Mouse (Mus musculus) layer of hippocampus, adult 11-12 months (tissue): ENCODE results near the gene Wdr25.
"Not testable (repeated sequence)": the region's sequence is repeated elsewhere in the genome, so short reads cannot be mapped to it uniquely, and the experiment has no call there.

Experiments
- DNase-seq: peaks from one replicate; pipeline ENCODE4 v3.0.0; 2022; ENCODE audit warnings: low spot score

Gene Wdr25

DNA sequence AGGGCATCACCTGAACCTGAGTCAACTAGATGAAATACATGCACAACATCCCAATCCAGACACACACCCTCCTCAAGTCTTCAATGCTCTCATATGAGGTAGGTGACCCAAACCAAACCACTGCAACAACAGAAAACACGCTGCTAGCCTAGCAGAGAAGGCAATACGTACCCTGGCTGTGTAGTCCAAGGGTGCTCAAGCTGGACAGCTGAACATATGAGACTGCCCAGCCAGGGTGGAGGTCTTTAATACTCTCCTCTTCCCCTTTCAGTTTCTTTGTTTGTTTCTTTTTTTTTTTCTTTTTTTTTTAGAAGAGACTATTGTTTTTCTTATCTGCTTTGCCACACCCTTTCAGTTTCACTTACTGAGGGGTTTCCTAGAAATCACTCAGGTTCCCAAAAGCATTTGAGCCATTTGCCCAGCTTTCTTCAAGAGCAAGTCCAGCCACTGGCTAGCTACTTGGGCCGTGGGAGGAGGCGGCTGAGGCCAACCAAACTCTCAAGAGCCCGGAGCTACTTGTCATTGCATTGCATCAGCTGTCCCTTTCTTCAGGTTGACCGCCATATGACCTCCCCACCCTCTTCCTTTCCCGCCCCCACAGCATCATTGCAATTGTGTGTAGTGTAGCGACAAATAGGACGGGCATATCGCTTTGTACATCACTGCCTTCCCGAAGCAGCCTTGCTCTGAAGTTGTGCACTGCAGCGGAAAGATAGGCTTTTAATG, at the start of gene Wdr25:
Gene Wdr25 (plus strand): TSS at position 643 of the 726 bp plus-strand sequence.
- no peak for DNase-seq

DNA sequence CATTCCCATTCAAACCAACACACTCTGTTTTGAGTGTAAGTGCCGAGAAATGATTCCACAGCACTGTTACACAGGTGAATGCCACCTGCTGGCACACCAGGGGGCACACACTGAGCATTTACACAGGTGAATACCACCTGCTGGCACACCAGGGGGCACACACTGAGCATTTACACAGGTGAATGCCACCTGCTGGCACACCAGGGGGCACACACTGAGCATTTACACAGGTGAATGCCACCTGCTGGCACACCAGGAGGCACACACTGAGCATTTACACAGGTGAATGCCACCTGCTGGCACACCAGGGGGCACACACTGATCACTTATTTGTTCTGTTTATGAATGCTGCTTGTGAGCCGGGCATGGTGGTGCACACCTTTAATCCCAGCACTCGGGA, 45.4 kb upstream of the Wdr25 start:
- not testable (repeated sequence) for DNase-seq

GRCm38 (mm10) chr12:108849488-108850022, 43.9 kb upstream of the Wdr25 start:
- no peak for DNase-seq

GRCm38 (mm10) chr12:108850129-108850528, 43.3 kb upstream of the Wdr25 start:
- DNase-seq, result no peak

DNA sequence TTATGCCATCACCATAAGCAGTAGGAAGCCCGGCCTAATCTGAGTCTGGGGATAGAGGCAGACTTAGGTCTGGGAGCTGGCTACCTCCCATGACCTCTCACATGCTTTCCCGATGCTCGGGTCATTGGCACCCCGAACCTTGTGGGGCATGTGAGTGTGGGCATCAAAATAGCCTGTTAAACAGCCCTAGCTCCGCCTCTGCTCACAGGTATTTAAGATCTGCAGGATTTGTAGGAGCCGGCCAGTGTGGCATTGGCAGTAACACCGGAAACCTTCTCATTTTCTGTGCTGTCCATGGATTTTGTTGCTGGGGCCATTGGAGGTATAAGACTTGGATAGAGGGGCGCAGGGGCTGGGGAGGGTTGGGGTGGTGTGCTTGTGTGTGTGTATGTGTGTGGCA, 42.5 kb upstream of the Wdr25 start:
- no peak for DNase-seq

GRCm38 (mm10) chr12:108852822-108853221, 40.6 kb upstream of the Wdr25 start:
- DNase-seq, result no peak

- DNase-seq, result no peak
Observed at GRCm38 (mm10) chr12:108855081-108855480, 38.4 kb upstream of the Wdr25 start.

DNA sequence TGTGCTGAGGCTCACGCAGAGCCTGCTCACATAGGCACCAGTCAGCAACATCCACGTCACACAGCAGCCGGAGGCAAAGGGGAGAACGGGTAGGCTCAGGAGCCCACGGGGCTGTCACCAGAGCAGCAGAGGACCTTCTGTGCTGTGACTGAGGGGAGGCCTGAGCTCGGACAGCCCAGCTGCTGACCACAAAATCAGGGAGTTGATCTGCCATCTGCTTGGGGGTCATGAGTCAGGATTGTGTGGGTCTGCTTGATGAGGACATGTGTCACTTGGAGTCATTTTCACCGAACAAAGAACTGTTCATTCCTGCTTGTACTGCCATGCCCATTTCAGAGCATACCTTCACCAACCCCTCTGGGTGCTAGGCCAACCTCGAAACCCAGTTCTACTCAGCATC, 37.2 kb upstream of the Wdr25 start:
- DNase-seq, result no peak

DNA sequence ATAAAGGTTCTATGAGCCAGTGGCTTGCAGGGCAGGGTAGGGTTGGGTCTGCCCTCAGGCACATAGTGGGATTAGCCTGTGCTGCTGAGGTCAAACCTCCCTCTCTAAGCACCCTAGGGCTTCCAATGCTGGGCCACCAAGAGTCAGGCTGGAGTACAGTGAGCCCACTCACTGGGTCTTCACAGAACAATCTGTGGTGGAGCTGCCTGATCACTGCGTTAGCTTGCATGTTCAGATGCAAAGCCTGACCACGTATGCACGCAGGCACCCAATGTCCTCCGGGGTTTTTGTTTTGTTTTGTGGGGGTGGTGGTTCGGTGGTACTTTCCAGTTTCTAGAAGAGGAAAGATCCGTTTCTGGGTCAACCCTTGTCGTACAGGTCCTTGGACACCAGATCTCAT, 36.3 kb upstream of the Wdr25 start:
- DNase-seq, result no peak

DNA sequence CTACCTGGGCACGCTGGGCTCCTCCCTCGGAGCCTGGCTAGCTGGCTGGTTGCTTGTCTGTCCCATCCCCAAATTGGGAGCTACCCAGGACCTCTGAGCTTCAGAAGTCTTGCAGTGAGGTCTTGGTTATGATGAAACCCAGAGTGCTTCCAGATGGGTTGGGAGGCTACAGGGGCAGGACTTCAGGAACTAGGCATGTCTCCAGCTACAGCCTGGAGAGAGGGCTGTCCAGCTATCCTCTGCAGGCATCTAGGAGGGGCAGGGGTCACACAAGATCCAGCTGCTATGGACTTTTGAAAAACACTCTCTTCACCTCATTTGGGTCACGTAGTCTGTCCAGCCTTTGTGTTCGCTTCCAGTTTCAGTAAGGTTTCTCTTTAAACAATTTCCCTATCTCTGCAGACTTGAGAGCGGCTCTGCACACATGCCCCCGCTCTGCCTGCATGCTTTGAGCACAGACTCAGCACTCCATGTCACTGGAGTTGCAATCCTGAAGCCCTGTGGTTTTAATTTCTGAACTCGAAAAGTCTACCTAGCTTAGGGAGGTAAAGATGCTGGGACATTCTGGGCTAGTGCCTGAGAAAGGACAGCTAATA, 35.7 kb upstream of the Wdr25 start:
- no peak for DNase-seq

DNA sequence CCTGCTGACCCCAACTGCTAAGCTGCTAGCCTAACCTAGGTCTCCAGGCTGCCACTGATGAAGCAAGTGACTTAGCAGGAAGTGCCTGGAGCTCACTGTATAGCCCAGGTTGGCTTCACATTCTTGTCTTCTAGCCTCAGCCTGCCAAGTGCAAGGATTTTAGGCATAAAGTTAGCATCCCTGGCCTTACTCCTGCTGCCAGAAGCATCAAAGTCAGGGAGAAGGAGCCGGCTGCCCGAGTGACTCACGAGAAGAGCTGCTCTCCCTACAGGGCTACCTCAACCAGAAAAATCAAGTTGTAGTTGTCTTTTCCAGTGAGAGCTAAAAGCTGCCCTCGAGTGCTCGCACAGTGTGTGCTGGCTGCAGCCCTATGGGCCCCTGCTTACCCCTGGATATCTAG, 34.9 kb upstream of the Wdr25 start:
- no peak for DNase-seq

- no peak for DNase-seq
Observed at GRCm38 (mm10) chr12:108865007-108865494, 28.4 kb upstream of the Wdr25 start.

DNA sequence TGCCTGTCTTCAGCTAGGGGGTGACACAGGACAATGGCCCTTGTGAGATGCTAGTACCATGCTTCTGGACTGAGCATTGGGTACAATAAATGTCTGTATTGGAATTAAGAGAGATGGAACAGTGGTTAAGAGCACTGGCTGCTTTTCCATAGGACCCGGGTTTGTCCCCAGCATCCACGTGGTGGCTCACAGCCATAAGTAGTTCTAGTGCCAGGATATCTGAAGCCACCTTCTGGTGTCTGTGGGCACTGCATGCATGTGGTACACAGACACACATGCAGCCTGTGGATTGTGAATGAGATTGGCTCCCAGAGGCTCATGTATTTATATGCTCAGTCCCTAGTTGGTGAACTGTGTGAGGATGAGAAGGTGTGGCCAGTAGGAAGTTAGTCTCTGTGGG, 23.9 kb upstream of the Wdr25 start:
- no peak for DNase-seq

GRCm38 (mm10) chr12:108873122-108873521, 20.3 kb upstream of the Wdr25 start:
- no peak for DNase-seq

DNA sequence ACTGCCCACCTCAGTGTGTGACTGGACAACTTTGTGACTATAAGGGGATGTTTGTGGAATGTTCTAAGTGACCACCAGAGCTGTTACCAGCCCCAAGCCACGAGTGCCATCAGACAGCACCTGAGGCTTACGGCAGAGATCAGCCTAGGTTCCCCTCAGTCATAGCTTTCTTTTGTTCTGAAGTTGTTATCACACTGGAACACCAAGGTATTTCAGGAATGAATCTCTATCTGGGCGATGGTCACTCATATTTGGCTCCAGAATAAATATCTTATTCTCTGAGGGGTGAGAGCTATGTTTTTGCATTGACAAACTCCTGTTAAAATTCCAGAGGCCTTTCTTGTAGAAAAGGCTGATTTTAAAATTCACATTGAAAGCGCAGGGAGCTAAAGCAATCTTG, 14.3 kb upstream of the Wdr25 start:
- DNase-seq, result no peak

- no peak for DNase-seq
Observed at GRCm38 (mm10) chr12:108880606-108881005, 12.8 kb upstream of the Wdr25 start.

DNA sequence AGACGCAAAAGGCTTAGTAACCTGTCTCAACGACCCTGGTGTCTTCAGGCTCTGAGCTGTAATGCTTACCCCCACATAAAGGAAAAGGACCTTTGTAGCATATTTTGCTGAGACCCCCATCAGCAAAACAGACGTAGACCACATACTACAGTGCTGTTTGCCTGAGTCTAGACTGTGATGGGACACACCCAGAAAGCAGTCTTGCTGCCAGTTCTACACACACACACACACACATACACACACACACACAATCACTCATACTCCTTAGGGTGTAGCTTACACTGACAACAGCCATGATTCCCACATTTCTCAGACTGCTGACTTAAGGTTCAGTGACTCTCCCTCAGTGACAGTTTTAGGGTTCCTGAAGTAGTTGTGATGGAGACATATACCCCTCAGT, 12.2 kb upstream of the Wdr25 start:
- no peak for DNase-seq

- DNase-seq, result no peak
Observed at GRCm38 (mm10) chr12:108882776-108883175, 10.7 kb upstream of the Wdr25 start.

DNA sequence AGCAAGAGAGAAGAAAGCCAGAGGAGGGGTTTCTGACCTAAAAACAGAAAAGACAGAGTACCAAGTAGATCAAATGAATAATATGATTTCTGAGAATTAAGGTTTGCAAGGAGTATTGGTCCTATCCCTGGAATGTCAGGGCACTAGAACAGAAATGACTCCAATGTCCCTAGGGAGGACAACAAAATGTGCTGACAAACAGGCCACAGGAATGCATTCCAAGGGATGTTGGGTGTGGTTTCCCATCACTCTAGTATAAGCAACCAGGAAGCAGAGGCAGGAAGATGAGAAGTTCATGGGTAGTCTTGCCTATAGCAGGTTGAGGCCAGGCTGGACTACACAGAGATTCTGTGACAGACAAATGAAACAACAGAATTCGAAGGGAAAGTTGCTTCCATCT, 7.5 kb upstream of the Wdr25 start:
- DNase-seq, result no peak

DNA sequence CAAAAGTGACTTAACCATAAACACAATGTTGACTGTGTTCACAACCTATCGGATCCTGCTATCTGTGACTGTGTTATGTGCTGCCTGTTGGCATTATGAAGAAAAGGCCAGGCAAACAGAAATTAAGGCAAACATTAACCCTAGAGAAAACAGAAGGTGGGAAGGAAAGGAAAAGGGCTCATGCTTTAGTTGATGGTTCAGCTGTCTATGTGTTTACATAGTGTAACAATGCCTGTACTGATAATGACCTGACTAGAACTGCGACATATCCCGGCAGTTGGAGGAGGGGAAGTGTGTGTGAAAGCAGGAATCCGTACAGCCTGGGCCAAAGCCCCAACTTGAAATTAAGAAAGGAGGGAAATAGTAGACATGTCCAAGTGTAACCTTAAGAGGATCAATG, 6.4 kb upstream of the Wdr25 start:
- DNase-seq, result no peak

- DNase-seq, result no peak
Observed at GRCm38 (mm10) chr12:108888632-108889031, 4.8 kb upstream of the Wdr25 start.

DNA sequence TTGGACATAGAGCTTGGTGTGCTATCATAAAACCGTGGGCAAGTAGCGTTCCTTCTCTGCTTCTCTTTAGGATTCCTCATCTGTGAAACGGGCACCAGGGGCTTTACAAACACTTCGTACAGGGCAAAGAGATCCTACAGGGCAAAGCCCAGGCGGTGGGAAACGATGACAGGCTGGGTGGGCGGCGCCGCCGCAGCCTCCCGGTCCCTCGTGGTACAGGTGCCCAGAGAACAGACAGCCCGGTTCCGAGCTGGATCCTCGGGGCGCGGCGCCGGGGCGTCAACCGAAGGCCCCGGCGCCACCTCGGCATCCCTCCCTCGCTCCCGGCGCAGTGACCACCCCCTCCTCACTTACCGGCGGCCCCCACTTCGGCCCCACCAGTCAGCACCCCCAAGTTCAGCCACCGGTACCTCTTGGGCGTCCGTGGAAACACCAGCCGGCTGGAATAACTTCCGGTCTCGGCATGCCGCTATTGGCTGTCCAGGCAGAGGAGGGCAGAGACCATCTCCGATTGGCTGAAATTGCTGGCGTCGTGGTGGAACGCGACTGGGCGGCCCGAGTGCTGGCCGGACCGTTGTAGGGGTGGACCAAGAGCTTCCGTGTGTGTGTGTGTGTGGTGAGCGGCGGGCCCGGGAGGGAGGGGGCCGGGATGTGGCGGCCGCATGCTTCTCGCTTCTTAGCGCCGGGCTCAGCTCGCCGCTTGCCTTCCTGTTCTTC, 442 bp downstream of the Wdr25 start, which contains the start of gene Wars:
Gene Wars (minus strand): TSS at position 460 of the 717 bp plus-strand sequence.
- DNase-seq, result peak; percentile 95

GRCm38 (mm10) chr12:108894432-108894816, 993 bp downstream of the Wdr25 start:
- no peak for DNase-seq
